Comparison of ENCODE assay signal across 17 mouse cellular contexts in genomic region chr2:76496749-76497140, GRCm38 (mm10).
"Had no signal": no experiment of that assay in that cellular context is flagged by ENCODE, and none has a peak within 500 bp of the region (broad histone marks: within the 10 kb centered on the region; RNA-seq: fewer than 3 reads in every experiment).

No protein-coding gene starts in this region.

- ATAC-seq: forebrain, postnatal 0 days; hindbrain, postnatal 0 days had no signal

- H3K9ac ChIP-seq: forebrain, postnatal 0 days; heart, embryonic 12.5 days; hindbrain, embryonic 13.5 days; hindbrain, embryonic 15.5 days; limb, embryonic 12.5 days; liver, embryonic 13.5 days had no signal

- H3K36me3 ChIP-seq: heart, embryonic 10.5 days; heart, embryonic 12.5 days; hindbrain, embryonic 13.5 days; hindbrain, embryonic 15.5 days; limb, embryonic 10.5 days; limb, embryonic 12.5 days; liver, embryonic 13.5 days had no signal

- H3K4me2 ChIP-seq: heart, embryonic 12.5 days; hindbrain, embryonic 13.5 days; hindbrain, embryonic 15.5 days; limb, embryonic 12.5 days; liver, embryonic 13.5 days had no signal

- H3K4me1 ChIP-seq: heart, embryonic 12.5 days; limb, embryonic 12.5 days; liver, embryonic 13.5 days had no signal

- DNase-seq: forebrain, postnatal 0 days; gastrocnemius, postnatal 14 days; gastrocnemius, postnatal 36 days; heart, postnatal 10 days; kidney, adult 18-20 months; kidney, postnatal 10 days; liver; liver, embryonic 13.5 days had no signal

- H3K27me3 ChIP-seq: heart, embryonic 12.5 days; hindbrain, embryonic 13.5 days; hindbrain, embryonic 15.5 days; limb, embryonic 12.5 days; liver, embryonic 13.5 days had no signal

- H3K4me3 ChIP-seq: heart, embryonic 10.5 days; heart, embryonic 12.5 days; hindbrain, embryonic 13.5 days; hindbrain, embryonic 15.5 days; layer of hippocampus, adult 2 months; left cerebral cortex, adult 2 months; limb, embryonic 10.5 days; limb, embryonic 12.5 days; liver, embryonic 13.5 days had no signal

- H3K27ac ChIP-seq: heart, embryonic 10.5 days; hindbrain, embryonic 13.5 days; hindbrain, embryonic 15.5 days; hindbrain, postnatal 0 days; layer of hippocampus, adult 2 months; left cerebral cortex, adult 2 months; limb, embryonic 10.5 days; limb, embryonic 12.5 days; liver, embryonic 13.5 days had no signal

- H3K9me3 ChIP-seq: heart, embryonic 10.5 days; heart, embryonic 12.5 days; hindbrain, embryonic 13.5 days; hindbrain, embryonic 15.5 days; limb, embryonic 10.5 days; limb, embryonic 12.5 days; liver, embryonic 13.5 days had no signal
